Mouse (Mus musculus) lung, embryonic 16.5 days (tissue): ENCODE results near the gene Alg12. TPM values are rescaled to one million over a fixed set of nuclear protein-coding genes. Genes with fewer than 3 reads are reported as not detected.

ENCODE experiments used
- ATAC-seq: fragments of 200-750 bp; cut with Nextera tagmentation; 2 replicates; pipeline ENCODE4 v1.8.0; 2017; ENCODE audit warnings: low read depth, mild to moderate bottlenecking, moderate library complexity
- H3K27ac ChIP-seq: fragments of 300-500 bp; sonication (generic); 2 replicates; pipeline ENCODE4 v1.5.1; 2014; ENCODE audit warnings: mild to moderate bottlenecking, control low read depth, low read length
- H3K27me3 ChIP-seq: fragments of 300-500 bp; sonication (generic); 2 replicates; pipeline ENCODE4 v1.6.1; 2014; ENCODE audit warnings: low read depth, low read length, mixed read lengths; ENCODE audit not compliant: control insufficient read depth, insufficient read depth
- H3K36me3 ChIP-seq: fragments of 300-500 bp; sonication (generic); 2 replicates; pipeline ENCODE4 v1.6.1; 2014; ENCODE audit warnings: low read length; ENCODE audit not compliant: control insufficient read depth, insufficient read depth
- H3K4me1 ChIP-seq: fragments of 300-500 bp; sonication (generic); replicated peaks from 2 replicates; pipeline ENCODE4 v1.6.1; 2014; ENCODE audit warnings: low read length, mixed read lengths; ENCODE audit not compliant: control insufficient read depth, insufficient read depth
- H3K4me2 ChIP-seq: fragments of 300-500 bp; sonication (generic); 2 replicates; pipeline ENCODE4 v1.6.1; 2014; ENCODE audit warnings: low read depth, low read length, control low read depth
- H3K4me3 ChIP-seq: fragments of 300-500 bp; sonication (generic); 2 replicates; pipeline ENCODE4 v1.5.1; 2014; ENCODE audit warnings: mild to moderate bottlenecking, low read length, control low read depth
- H3K9ac ChIP-seq: fragments of 300-500 bp; sonication (generic); 2 replicates; pipeline ENCODE4 v1.6.1; 2014; ENCODE audit warnings: low read length, control low read depth
- H3K9me3 ChIP-seq: fragments of 300-500 bp; sonication (generic); 2 replicates; pipeline ENCODE4 v1.6.1; 2016; ENCODE audit warnings: low read length; ENCODE audit not compliant: control insufficient read depth
- WGBS: fragments of 180-500 bp; shearing (Covaris S2); extraction: QIAGEN DNeasy Blood & Tissue Kit; methylation state at CpG from one replicate; pipeline ENCODE4 v1.1.7; 2014; 5-methylcytosine and 5-hydroxymethylcytosine counted together
- polyA plus RNA-seq: library from polyadenylated mRNA; unstranded; fragments of >200 nt; fragmentation: Nextera tagmentation; extraction: Ambion mirVana; gene quantifications from 2 replicates; pipeline ENCODE4 v1.2.1, GENCODE M21; 2015

The Alg12 gene
- polyA plus RNA-seq, 1 experiment from 2014 or later: 13.5 TPM

DNA sequence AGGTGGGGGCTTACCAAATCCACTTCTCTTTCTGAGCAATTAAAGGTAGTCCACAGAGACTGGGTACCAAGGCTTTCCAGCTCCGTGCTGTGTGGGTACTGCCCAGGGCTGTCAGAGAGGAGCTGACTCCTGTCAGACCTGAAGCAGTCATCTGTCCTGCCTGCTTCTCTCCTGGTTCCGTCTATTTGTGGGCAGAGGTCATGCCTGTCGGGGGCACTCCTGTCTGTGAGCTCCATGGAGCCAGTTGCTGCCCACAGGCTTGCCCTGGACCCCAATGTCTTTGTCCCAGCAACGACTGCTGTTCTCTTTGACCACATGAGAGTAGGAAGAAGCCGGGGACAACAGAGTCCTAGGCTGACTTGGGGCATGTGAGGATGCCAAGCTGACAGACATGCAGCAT, 37.5 kb upstream of the Alg12 start:
- WGBS: 81% methylated on average over 5 of the region's 5 CpGs
- Histone ChIP-seq H3K4me3 (no peak overlapping the region), H3K36me3 (no peaks in the 10 kb centered on the region), H3K9me3 (no peaks in the 10 kb centered on the region), H3K27me3 (no peaks in the 10 kb centered on the region), H3K27ac (no peak overlapping the region), H3K9ac (no peak overlapping the region), H3K4me1 (peaks cover 36% of the 10 kb centered on the region), H3K4me2 (no peak overlapping the region)
- ATAC-seq: no peak

DNA sequence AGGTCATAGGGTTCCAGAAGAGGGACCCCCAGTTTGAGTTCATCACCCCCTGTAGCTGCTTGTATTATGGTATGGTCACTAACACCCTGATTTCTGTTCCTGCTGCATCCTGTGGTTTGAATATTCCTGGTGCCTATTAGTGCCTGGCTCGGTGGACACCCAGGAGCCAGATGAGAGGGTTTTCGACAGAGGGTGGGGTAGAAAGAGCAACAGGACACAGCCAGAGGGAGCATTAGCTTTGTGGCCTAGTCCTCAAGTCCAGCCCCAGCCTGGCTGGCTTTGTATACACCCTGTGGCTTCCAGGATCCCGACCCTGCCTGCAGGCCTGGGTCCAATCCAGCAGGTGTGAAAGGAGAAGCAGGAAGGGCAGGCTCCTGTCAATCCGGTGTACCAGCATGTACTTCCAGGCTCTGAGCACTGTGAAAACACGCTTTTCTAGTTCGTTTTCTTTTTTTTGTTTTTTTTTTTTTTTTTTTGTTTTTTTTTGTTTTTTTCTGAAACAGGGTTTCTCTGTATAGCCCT, 36.8 kb upstream of the Alg12 start:
- WGBS: 70% methylated on average over 6 of the region's 6 CpGs
- no peak for ATAC-seq
- Histone ChIP-seq H3K9ac (0 out of 2 replicates have a peak overlapping the region, but pooled peaks have one; percentile 1), H3K4me1 (peaks cover 37% of the 10 kb centered on the region), H3K27ac (no peak overlapping the region), H3K36me3 (no peaks in the 10 kb centered on the region), H3K4me2 (no peak overlapping the region), H3K9me3 (no peaks in the 10 kb centered on the region), H3K27me3 (no peaks in the 10 kb centered on the region), H3K4me3 (no peak overlapping the region)

DNA sequence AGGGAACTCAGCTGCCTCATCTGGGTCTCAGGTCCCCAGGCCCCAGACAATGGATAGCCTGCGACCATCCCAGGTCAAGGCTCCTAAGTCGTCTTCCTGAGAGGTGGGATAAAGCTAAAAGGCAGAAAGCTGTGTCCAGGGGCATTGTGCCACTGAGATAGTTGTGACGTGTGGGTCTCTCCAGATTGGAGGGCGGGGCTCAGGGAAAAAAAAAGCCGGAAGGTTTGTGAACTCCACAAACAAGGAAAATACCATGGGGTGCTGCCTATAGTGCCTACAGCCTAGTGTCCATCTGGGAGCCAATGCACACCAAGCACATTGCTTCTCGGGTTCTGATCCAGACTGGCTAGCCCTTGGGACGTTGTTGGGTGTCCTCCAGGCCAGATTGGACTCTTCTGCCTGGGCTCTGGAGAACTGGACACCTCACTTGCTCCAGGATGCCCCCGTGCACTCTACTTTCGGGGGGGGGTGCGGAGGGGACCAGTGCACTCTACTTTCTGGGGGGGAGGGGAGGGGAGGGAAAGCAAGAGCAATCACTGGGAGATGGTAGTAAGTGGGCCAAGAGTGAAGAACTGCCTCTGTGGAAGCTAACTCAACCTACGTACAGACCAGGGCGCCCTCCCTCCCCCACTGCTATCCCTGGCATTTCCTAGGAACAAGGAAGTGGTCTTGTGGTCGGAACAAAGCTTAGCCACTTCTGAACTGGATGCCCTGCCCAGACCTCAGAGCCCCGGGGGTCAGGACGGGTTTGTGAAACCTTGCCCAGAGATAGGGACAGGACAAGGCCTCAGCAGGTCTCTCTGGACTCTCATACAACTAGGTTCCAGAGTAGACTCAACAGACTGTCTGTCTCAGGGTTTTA, 36.1 kb upstream of the Alg12 start:
- Histone ChIP-seq H3K9ac (0 out of 2 replicates have a peak overlapping the region, but pooled peaks have one; percentile 1), H3K27ac (peak overlapping the region; percentile 47), H3K4me2 (no peak overlapping the region), H3K4me3 (no peak overlapping the region), H3K4me1 (peaks cover 45% of the 10 kb centered on the region), H3K9me3 (no peaks in the 10 kb centered on the region), H3K27me3 (no peaks in the 10 kb centered on the region), H3K36me3 (no peaks in the 10 kb centered on the region)
- ATAC-seq: no peak
- WGBS: 56% methylated on average over 15 of the region's 15 CpGs

DNA sequence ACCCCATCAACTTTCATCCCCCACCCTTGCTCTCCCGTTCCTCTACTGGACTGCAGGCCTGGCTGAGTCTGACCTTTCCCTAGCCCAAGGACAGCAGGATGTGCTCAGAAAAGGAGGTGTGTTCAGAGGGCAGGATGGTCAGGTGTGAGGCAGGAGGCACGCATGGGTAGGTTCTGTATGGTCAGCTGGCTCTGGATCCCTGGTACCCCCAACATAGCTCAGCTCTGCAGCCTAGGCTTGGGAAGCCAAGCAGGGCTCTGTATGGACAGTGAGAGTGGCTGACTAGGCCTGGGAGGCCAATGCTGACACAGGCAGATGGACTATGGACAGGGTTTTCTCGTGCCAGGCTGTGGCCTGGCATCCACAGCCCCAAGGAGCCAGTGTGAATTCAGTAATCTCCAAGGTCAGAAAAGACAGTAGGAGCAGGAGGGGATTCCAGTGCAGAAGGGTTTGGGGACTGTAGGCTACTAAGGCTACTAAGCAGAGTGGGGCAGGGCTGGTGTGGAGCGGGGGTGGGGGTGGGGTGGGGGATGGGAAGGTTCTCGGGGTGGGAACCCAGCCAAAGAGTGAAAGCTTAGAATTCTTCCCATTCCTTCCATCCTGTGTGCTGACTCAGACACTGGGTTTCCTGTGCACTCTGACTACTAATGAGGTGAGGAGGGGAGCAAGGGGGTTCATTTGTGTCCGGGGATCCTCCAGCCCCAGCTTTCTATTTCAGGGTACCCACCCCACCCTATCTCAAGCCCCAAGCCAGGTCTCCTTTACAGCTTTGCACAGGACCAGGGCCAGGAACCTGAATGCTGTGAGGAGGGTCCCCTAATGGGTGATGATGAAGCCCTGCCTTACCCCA, 35.2 kb upstream of the Alg12 start:
- H3K4me3 ChIP-seq: no peak overlapping the region
- no peaks in the 10 kb centered on the region for H3K27me3 ChIP-seq
- H3K4me1 ChIP-seq: peaks cover 52% of the 10 kb centered on the region
- no peaks in the 10 kb centered on the region for H3K36me3 ChIP-seq
- no peak overlapping the region for H3K4me2 ChIP-seq
- H3K9me3 ChIP-seq: no peaks in the 10 kb centered on the region
- 0 out of 2 replicates have a peak overlapping the region, but pooled peaks have one; percentile 18 for H3K9ac ChIP-seq
- H3K27ac ChIP-seq: peak overlapping the region; percentile 47
- peak; percentile 6; the same call in 1 of the 2 replicates for ATAC-seq
- 28% methylated on average over 6 of the region's 6 CpGs for WGBS

DNA sequence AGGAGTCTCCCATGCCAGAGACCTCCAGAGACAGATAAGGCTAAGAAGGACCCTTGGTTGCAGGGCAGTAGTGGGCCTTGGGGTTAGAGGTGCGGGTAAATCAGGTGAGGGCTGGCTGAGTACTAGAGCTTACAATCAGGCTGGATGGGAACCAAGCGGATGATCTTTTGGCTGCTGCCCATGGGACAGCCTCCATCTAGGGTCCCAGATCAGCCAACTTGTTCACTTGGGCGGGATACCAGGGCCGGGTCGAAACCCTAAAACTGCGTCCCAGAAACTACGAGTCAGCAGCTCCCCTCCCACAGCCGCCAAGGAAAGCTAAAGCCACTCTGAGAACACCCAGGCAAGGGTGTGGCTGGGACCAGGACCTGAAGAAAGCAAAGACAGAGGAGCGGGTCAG, 34.0 kb upstream of the Alg12 start:
- Histone ChIP-seq H3K36me3 (no peaks in the 10 kb centered on the region), H3K9me3 (no peaks in the 10 kb centered on the region), H3K4me2 (no peak overlapping the region), H3K4me1 (peaks cover 49% of the 10 kb centered on the region), H3K27me3 (no peaks in the 10 kb centered on the region), H3K9ac (no peak overlapping the region), H3K27ac (no peak overlapping the region), H3K4me3 (no peak overlapping the region)
- ATAC-seq: no peak
- 82% methylated on average over 9 of the region's 9 CpGs for WGBS

DNA sequence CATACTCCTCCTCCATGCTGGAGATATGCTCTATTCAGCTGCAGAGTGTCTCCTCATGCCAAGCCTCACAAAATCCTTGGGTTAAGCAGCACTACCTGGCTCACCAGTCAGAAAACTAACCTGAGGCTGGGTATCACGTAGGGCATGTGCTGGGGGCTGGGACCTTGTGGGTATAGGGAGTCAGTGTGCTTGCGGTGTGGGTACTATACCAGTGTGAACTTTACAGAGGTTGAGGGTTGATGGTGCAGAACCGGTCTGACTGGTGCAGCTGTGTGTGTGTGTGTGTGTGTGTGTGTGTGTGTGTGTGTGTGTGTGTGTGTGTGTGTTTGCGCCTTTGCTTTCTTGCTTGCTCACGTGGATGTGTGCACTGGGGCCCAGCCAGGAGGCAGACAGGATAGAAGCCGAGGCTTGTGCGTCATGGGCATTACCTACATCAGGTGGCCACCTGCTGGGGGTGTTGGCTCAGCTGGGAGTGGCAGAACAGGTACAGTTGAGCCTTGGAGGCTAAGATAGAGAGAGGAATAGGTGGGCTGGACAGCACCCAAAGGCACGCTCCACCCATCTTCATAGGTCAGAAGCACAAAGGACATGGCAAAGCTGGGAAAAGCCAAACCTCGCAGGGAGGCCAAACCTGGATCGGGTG, 32.5 kb upstream of the Alg12 start:
- Histone ChIP-seq H3K9ac (peak overlapping the region; percentile 54), H3K27me3 (no peaks in the 10 kb centered on the region), H3K27ac (peak overlapping the region; percentile 99), H3K4me2 (peak overlapping the region; percentile 5; the same call in 1 of the 2 replicates), H3K9me3 (no peaks in the 10 kb centered on the region), H3K4me3 (no peak overlapping the region), H3K4me1 (peaks cover 45% of the 10 kb centered on the region), H3K36me3 (no peaks in the 10 kb centered on the region)
- peak; percentile 80 for ATAC-seq
- WGBS: 52% methylated on average over 10 of the region's 10 CpGs

DNA sequence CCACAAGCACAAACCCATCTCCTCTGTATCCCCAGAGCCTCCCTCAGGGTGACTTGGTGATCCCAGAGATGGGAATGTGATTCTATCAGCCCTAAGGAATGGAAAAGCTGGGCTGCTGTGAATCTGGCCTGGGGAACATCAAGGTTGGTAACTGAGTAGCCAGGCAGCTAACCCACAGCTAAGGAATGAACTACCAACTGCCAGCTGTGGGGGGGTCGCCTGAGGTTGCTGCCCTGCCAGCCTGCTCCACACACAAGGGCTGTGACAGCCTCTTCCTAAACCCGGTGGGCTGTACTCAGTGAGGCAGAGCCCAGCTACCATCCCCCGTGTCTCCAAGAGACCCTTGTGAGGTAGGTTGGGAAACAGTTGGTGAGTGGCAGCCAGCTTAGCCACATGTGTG, 32.0 kb upstream of the Alg12 start:
- Histone ChIP-seq H3K9me3 (no peaks in the 10 kb centered on the region), H3K27me3 (no peaks in the 10 kb centered on the region), H3K36me3 (no peaks in the 10 kb centered on the region), H3K4me3 (no peak overlapping the region), H3K4me1 (peaks cover 45% of the 10 kb centered on the region), H3K4me2 (peak overlapping the region; percentile 8; the same call in 1 of the 2 replicates), H3K9ac (peak overlapping the region; percentile 54), H3K27ac (peak overlapping the region; percentile 99)
- ATAC-seq: peak; percentile 10
- WGBS: 29% methylated on average over 3 of the region's 3 CpGs

DNA sequence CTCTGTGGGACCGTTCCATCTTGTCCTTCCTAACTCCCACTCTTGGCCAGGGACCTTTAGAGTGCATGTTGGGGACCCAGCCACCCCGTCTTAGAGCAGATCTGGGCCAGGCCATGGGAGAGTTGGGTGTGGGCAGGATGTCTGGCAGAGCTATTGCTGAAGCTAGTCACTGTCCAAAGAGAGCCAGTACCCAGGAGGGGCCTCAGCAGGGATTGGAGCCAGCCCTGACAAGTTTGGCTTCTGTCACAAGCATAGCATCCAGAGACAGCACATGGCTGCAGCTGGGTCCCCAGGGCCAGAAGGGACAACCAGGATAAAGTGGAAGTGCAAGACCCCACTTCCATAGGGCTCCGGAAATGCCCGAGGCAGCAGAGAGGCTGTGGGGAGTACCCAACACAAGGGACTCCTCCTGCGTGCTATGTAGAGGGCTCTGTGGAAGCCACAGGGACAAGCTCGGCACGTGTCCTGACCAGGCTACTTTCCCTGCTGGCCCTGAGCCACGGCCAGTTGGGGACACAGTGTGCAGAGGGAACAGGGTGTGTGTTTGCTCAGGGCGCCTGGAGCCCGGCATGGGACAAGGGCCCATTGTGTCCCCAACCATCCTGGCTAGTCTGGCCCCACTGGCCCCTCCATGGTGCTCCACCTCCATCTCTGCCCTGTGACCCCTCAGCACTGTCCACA, 31.2 kb upstream of the Alg12 start:
- no peaks in the 10 kb centered on the region for H3K27me3 ChIP-seq
- H3K9me3 ChIP-seq: no peaks in the 10 kb centered on the region
- H3K4me3 ChIP-seq: no peak overlapping the region
- H3K9ac ChIP-seq: peak overlapping the region; percentile 54
- H3K4me2 ChIP-seq: no peak overlapping the region
- peak; percentile 87 for ATAC-seq
- WGBS: 29% methylated on average over 10 of the region's 10 CpGs
- H3K4me1 ChIP-seq: peaks cover 39% of the 10 kb centered on the region
- H3K27ac ChIP-seq: peak overlapping the region; percentile 99
- H3K36me3 ChIP-seq: no peaks in the 10 kb centered on the region
